Mouse (Mus musculus) megakaryocyte, embryonic 14.5 days (primary cell): ENCODE data around the gene Gm11564.
"Not testable (repeated sequence)": the region's sequence is repeated elsewhere in the genome, so short reads cannot be mapped to it uniquely, and the experiment has no call there.

Experiments
- FLI1 ChIP-seq: IDR thresholded peaks from 2 replicates; pipeline ENCODE4 v1.6.1; 2012; ENCODE audit warnings: low read length, inconsistent platforms, mixed read lengths
- GATA1 ChIP-seq: IDR thresholded peaks from 3 replicates; pipeline ENCODE4 v1.6.1; 2012; ENCODE audit warnings: mixed read lengths, low read length, inconsistent platforms, borderline replicate concordance

DNA sequence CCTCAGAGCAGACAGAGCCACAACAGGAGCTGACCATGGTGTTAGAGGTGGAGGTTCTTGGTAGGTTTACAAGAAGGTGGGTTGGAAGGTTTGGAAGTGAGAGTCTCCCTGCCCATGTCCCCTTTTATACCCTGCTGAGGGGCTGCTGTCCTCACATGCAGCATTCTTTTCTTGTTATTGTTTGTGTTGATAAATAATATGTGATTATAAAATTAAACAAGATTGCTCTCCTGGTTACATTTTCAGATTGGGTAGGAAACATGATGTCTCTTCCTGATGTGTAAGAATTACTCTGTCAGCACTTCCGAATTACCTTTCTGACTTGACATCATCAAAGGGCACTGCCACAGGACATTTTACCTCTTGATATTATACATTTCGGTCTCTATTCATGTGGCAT is at the start of gene Gm11564:
- TF ChIP-seq GATA1, FLI1: not testable (repeated sequence)
